Mouse (Mus musculus): Measurements from ENCODE around the gene Bcat2.

GRCm38 (mm10) chr7:45621443-45621842 lies 51.5 kb downstream of the Bcat2 start, which contains the start of gene Izumo1:
- TF ChIP-seq POLR2A (IDR thresholded peaks at IDR 0.05; ENCODE audit: control insufficient read depth, extremely low read depth, insufficient read depth, low read length, poor library complexity) (no peak), CTCF (IDR thresholded peaks at IDR 0.05; ENCODE audit: borderline replicate concordance, control insufficient read depth, extremely low read depth, insufficient read depth, low read length, poor library complexity) (no peak)
